Mouse (Mus musculus) heart, postnatal 36 days (tissue): ENCODE measurements around the gene Tspan13. TPM values are rescaled to one million over a fixed set of nuclear protein-coding genes. Genes with fewer than 3 reads are reported as not detected.

Experiments used
- DNase-seq, 2 experiments: peaks; one replicate each; pipeline ENCODE4 v3.0.0; 2021 to 2022
- intact Hi-C: fragments of 180-260 bp; cut with DNase I; formaldehyde crosslinking; loops from one replicate; pipeline ENCODE4 v1.15.1; 2025
- total RNA-seq, 2 experiments: library from RNA; stranded (reverse); gene quantifications; 2 replicates each; pipeline ENCODE4 v1.2.3; 2021

Tspan13 gene
- total RNA-seq, 2 experiments from 2014 or later: 47.2 to 57.1 TPM

DNA sequence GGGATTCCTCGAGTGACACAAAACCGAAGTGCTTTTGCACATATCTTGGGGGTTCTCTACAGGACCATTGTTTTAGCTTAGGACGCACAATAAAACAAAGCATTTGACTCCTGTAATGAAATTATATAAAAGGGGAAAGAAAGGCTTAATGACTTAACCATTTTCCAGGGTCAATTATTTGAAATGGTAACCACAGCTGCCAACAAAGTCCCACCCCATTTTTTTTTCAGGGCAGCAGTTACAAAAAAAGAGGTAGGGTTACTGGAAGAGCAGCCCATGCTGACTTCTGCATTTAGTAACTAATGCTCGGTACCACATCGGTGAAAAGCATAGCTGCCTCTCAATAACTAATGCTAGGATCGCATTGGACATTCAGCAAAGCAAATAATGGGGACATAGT lies 6.8 kb downstream of the Tspan13 start:
- intact Hi-C loops: loop anchor here (10.0 kb wide), 2 partner anchors 571 to 1069 kb away; partner anchors contain the start of gene Meox2
- no peak for DNase-seq

GRCm38 (mm10) chr12:36032419-36032818 lies 9.9 kb downstream of the Tspan13 start:
- DNase-seq: no peak
- intact Hi-C loops: loop anchor here (10.0 kb wide), 2 partner anchors 568 to 1072 kb away; partner anchors contain the start of gene Meox2

DNA sequence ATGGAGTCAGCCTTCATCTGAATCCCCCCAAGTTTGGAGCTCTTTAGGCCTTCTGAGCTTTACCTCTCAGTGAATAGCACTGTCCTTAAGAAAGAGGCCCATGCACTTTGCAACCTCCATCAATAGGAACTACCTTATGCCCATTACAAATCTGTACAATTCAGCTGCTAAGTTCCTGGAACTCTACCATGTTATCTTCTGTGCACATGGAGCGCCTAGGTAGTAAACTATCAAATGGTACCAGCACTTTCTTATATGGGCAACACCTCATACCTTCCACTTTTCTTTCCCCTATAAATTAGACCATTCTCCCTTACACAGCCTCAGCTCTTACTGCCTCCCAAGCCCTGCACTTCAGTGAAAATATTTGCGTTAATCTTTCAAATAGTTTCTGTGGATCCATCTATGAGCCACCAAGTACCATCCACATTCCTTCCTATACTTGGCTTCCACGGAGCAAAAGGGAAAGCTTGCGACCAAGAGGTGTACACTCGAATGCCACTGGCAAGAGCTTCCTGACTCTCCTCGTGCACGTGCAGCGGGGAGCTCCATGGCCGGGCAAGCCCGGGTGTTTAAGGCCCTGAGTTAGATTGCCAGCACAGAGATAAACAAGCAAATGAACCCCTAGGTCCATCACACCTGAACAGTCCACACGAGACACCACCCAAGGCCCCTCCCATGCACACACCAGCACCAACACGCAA lies 11.5 kb downstream of the Tspan13 start:
- no peak for DNase-seq
- intact Hi-C loops: loop anchor here (10.0 kb wide), 2 partner anchors 566 to 1074 kb away; partner anchors contain the start of gene Meox2

DNA sequence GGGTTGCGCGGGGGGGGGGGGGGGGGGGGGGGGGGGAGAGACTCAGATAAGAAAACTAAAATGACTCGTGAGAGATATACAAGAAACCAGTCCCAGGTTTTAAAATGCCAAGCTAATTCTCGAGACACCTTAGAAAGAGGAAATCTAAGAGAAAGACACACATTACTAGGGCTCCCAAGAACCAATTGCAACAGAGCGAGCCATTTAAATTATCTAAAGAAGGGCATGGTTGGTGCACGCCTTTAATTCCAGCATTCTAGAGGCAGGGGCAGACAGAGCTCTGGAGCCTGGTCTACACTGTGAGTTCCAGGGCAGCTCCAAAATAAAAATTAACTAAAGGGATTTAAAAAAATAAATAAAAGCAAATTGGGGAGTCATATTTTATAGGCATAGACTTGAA lies 12.6 kb downstream of the Tspan13 start:
- intact Hi-C loops: loop anchor here (10.0 kb wide), 2 partner anchors 565 to 1075 kb away; partner anchors contain the start of gene Meox2
- DNase-seq: no peak

DNA sequence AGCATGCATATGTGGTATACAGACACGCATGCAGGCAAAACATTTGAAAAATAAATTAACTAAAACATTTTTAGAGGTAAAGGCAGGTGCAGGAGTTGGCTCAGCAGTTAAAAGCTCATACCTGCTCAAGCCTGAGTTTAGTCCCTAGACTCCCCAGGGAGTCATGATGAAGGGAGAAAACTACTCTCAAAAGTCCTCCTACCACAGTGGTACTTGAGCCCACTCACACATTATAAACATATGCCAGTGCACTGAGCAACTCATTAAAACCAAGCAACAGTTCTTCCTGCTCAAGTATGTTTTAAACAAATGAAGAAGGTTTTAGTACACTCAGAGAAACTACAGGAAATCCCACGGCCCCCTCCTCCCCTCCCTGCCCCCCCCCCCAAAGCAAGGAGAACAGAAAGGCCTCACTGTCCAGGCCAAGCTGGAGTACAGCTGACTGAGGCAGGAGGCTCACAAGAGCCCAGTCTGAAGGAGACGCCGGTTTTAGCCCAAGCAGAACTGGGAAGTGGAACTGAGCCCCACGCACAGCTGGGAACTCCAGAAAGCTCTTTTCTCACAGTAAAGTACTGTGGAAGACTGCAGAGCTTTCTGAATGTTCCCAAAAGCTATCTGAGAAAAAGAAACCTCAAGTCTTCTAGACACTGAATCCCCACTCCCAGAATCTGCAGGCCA lies 13.2 kb downstream of the Tspan13 start:
- DNase-seq: no peak
- intact Hi-C loops: no loop called here

DNA sequence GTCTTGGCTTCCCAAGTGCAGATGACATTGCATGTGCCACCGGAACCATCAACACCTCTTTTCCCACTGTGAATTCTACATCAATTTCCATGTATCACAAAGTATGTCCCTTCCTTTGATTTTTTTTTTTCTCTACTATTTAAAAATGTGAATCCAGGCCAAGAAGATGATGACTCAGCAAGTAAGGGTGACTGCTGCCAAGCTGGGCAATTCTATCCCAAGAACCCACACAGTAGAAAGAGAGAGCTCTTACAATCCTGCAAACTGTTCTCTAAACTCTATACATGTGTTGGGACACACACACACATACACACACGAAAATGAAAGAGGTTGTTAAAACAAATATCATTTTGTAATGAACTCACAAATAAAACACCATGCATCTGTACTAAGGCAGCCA lies 15.1 kb downstream of the Tspan13 start:
- DNase-seq: no peak
- intact Hi-C loops: no loop called here

DNA sequence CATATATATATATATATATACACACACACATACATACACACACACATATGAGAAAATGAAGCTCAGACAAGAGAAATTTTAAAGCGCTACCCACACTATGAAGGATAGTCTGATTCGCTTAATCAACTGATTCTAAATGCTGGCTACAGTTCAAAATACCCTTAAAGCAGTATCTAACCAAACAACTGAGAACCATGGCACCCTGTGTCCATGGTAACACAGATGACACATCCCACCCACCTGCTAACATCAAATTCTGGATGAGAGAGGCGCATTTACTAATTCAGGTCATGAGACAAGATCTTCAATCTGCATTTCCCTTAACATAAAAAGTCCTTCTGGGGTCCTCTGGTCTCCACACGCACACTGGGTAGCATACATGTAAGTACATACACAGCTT lies 16.2 kb downstream of the Tspan13 start:
- intact Hi-C loops: no loop called here

DNA sequence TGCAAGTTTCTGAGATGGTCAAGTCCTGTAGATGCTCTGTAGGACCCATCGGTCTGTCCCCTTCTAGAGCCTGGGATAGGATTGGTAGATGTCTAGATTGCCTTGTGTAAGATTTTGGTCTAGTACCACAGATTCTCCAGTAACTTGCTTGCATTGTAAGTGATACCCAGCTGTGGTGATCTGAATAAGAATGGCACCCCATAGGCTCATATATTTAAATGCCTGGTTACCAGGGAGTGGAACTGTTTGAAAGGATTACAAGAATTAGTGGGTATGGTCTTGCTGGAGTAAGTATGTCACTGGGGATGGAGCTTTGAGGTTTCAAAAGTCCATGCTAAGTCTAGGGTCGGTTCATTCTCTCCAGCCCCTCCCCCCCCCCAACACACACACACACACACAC lies 21.6 kb downstream of the Tspan13 start:
- intact Hi-C loops: no loop called here
- DNase-seq: no peak

More for the DNA sequence above, 16.2 kb downstream of the Tspan13 start:
- DNase-seq: no peak

- intact Hi-C loops: no loop called here
- DNase-seq: no peak
Measured at GRCm38 (mm10) chr12:36020081-36020480, 22.2 kb downstream of the Tspan13 start.

- intact Hi-C loops: no loop called here
- no peak for DNase-seq
Measured at GRCm38 (mm10) chr12:36019572-36019971, 22.7 kb downstream of the Tspan13 start.

GRCm38 (mm10) chr12:36017791-36018190 lies 24.5 kb downstream of the Tspan13 start:
- DNase-seq: no peak
- intact Hi-C loops: no loop called here

DNA sequence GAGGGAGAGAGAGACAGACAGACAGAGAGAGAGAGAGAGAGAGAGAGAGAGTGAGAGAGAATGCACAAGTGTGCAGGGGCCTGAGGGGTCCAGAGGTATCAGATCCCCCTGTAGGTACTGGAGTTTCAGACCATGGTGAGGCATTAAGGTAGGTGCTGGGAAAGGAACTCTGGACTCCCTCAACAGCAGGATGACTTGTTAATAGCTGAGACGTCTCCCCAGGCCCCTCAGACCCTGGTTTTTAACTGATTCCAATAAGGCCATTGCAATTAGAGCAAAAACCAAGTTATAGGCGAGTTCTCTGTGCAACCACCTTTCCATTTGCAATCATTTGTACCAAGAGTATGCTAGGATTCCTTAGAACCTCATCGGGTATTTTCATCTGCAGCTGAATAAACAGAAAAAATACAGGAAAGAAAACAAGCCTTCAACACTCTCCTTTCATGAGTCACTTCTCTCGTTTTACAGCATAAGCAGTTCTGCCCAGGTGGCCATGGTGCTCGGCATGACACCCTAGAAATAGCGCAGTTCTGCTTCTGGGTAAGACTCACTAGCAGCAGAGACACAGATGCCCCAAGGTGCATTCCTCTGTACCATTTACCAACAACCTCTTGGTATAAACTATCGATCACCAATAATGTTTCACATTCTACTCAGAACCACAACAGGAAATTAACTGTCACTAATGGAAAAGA lies 28.9 kb downstream of the Tspan13 start:
- intact Hi-C loops: no loop called here

GRCm38 (mm10) chr12:36008364-36009047 lies 33.8 kb downstream of the Tspan13 start:
- DNase-seq: no peak
- intact Hi-C loops: no loop called here

More for the DNA sequence above, 28.9 kb downstream of the Tspan13 start:
- no peak for DNase-seq

DNA sequence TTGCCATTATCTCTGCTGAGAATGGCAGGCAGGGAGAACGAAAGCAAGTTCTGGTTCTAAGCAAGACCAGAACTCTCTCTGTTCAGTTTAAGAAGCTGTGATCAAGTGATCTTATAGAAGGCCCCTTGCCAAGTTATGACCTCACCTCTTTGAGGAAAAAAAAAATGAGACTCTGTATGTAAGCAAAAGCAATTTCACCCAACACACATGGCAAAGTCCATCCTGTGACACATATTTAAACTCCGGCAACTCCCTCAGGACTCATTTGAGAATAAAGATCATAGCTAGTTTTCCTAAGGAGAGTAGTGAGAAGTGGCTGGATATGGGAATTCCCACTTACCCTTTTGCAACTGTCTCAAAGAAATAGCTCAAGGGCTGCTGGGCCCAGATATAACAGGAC lies 34.7 kb downstream of the Tspan13 start:
- intact Hi-C loops: no loop called here
- no peak for DNase-seq

DNA sequence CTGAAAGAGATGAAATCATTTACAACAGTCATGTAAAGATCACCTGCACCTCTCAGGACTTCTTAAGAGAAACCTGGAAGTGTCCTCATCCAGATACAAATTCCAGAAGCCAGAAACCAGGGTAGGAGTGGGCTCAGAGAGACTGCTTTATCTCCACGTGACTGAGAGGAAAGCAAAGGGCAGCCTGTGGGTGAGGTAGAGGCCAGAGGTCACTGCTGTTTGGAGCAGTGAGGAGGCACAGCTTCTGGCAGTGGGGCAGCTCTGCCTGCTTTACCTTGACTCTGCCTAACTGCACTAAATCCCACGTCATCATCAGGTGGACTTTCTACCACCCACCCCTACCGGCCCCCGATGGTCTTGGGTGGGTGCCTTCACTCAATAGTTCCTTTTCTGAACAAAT lies 37.6 kb downstream of the Tspan13 start:
- no peak for DNase-seq
- intact Hi-C loops: no loop called here

DNA sequence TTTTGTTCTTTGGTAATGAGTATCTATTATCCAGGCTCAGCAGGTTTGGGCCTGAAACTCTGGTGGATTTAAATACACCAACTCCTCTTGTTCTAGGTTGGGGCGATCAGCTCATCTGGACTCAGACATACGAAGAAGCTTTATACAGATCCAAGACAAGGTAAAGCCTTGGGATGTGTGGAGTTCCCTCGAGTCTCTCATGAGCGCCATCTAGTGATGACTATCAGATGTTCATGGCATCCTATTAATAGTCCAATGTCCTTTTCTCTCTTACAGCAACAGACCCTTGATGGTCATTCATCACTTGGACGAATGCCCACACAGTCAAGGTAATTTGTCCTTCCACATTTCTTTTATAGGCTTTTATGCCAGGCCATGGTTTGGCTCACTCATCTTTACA lies 46.5 kb downstream of the Tspan13 start:
- intact Hi-C loops: loop anchor here (5.0 kb wide), 1 partner anchor 98 kb away; no protein-coding TSS in a partner anchor
- no peak for DNase-seq

DNA sequence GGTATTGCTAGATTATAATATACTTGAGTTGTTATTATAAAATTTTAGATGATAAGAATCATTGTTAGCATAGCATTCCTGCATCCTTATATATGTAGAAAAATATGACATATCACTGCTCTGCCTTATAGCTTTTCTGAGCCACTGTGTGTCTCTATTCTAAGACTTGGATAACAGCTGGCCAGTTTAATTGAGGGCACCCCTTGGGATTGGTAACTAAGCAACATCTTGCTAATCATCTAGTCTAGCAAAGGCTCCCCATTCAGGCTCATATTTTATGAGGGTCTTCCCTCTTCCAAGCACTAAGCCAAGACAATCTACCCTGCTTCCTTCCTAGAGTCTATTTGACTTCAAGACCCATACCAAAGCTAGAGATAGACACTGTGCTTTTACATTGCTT lies 48.2 kb downstream of the Tspan13 start:
- intact Hi-C loops: no loop called here
- DNase-seq: no peak

DNA sequence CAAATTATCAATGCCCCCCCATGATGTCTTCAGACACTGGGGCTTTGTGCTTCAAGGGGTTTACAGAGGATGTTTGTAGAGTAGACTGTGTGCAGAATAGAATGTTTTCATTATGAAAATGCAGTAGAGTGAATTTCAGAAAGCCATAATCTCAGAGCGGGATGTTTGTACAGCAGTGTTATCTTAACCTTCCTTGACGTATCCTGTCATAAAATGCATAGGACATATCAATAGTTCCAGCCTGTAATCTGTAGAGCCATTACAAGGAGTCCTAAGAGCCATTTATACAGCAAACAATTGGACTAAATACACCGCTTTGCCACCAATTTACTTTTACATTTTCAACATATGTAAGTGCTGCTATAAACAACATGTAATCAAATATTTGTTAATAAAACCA lies 48.7 kb downstream of the Tspan13 start:
- intact Hi-C loops: no loop called here
- DNase-seq: no peak

GRCm38 (mm10) chr12:35992711-35993110 lies 49.6 kb downstream of the Tspan13 start, which contains the start of gene Agr2:
Gene Agr2 (plus strand): TSS chr12:35992907.
- intact Hi-C loops: no loop called here
- DNase-seq: no peak

DNA sequence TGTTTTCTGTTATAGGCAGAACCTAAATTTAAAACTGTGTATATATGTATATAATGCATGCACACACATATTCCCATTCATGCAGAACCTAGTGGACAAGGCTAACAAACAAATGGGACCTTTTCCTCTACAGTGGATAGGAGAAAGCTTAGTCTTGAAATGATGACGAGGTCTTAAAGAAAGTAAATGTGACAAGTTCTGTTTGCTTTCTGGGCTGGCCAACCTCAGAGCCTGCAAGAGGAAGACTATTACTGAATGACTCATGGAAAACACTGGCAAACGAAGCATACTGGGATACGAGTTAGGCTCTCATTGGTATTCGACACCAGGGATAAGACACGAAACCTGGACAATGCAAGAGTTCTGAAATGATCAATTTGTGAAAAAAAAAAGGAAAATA lies 57.6 kb downstream of the Tspan13 start:
- intact Hi-C loops: no loop called here
- no peak for DNase-seq

- DNase-seq: no peak
- intact Hi-C loops: no loop called here
Measured at GRCm38 (mm10) chr12:35983472-35983871, 58.8 kb downstream of the Tspan13 start.
